Mouse (Mus musculus): ENCODE data around the gene Sertad3. TPM values are rescaled to one million over a fixed set of nuclear protein-coding genes. Genes with fewer than 3 reads are reported as not detected.
A peak's percentile ranks its signal among the peaks of the same experiment; 100 is the strongest.
"Not testable (repeated sequence)": the region's sequence is repeated elsewhere in the genome, so short reads cannot be mapped to it uniquely, and the experiment has no call there.

The Sertad3 gene
- polyA plus RNA-seq, 1 experiment from 2014 or later, result 21.9 TPM

- ATAC-seq (ENCODE audit: low FRiP score), result peak; percentile 97
- Histone ChIP-seq H3K36me3 (replicated peaks) (no peaks in the 10 kb centered on the region), H3K4me2 (peak within 1 kb of the TSS; percentile 65), H3K4me3 (replicated peaks) (peak within 1 kb of the TSS; percentile 77), H3K9ac (peak within 1 kb of the TSS; percentile 71), H3K9me3 (no peaks in the 10 kb centered on the region), H3K27me3 (peaks cover 18% of the 10 kb centered on the region), H3K27ac (peak within 1 kb of the TSS; percentile 93), H3K4me1 (peaks cover 25% of the 10 kb centered on the region)
- WGBS, result under 1% methylated on average over 65 of the region's 80 CpGs
Measured at GRCm38 (mm10) chr7:27486770-27487697, 13.5 kb downstream of the Sertad3 start, which contains the start of gene Sertad1. Gene Sertad1 (plus strand): TSS chr7:27486910.

DNA sequence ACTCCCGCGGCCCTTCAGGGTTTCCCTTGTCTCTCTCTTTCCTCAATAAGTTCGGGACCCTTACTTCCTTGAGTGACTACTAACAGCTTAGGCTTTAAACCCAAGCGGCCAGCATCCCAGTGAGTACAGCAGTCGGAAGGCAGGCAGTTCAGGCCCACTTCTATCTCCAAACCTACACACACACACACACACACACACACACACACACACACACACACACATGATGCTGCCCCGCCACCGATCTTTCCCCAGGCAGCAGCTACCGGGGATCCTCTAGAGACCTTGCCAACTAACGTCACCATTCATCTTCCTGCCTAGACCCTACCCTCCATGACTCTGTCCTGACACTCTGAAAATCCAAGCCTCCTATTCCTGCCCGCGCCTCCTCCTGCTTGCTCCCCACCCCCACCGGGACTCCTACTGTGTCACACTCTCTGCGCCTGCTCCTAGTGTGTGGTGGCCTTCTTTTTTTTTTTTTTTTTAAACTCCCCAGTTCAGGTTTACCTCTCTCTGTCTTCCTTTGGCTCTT lies 14.2 kb downstream of the Sertad3 start:
- Histone ChIP-seq H3K4me1 (peaks cover 25% of the 10 kb centered on the region), H3K4me3 (replicated peaks) (peak overlapping the region; percentile 77), H3K9ac (peak overlapping the region; percentile 71), H3K9me3 (no peaks in the 10 kb centered on the region), H3K27me3 (peaks cover 18% of the 10 kb centered on the region), H3K4me2 (peak overlapping the region; percentile 65), H3K36me3 (replicated peaks) (no peaks in the 10 kb centered on the region), H3K27ac (peak overlapping the region; percentile 93)
- ATAC-seq (ENCODE audit: low FRiP score), result no peak
- WGBS, result 2% methylated on average over 13 of the region's 13 CpGs

DNA sequence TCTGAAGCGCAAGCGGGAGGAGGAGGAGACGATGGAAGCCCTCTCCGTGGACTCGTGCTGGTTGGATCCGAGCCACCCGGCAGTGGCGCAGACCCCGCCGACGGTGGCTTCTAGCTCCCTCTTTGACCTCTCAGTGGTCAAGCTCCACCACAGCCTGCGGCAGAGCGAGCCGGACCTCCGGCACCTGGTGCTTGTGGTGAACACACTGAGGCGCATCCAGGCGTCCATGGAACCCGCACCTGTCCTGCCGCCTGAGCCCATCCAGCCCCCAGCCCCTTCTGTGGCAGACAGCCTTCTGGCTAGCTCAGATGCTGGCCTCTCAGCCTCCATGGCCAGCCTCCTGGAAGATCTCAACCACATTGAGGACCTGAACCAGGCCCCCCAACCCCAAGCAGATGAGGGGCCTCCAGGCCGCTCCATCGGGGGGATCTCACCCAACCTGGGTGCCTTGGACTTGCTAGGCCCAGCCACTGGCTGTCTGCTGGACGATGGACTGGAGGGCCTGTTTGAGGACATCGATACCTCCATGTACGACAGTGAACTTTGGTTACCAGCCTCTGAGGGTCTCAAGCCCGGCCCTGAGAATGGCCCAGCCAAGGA lies 15.8 kb downstream of the Sertad3 start:
- Histone ChIP-seq H3K4me2 (no peak overlapping the region), H3K9ac (no peak overlapping the region), H3K27me3 (peaks cover 18% of the 10 kb centered on the region), H3K9me3 (no peaks in the 10 kb centered on the region), H3K36me3 (replicated peaks) (no peaks in the 10 kb centered on the region), H3K4me3 (replicated peaks) (no peak overlapping the region), H3K4me1 (peaks cover 25% of the 10 kb centered on the region), H3K27ac (no peak overlapping the region)
- no peak for ATAC-seq (ENCODE audit: low FRiP score)
- 91% methylated on average over 25 of the region's 25 CpGs for WGBS

GRCm38 (mm10) chr7:27490227-27490542 lies 16.6 kb downstream of the Sertad3 start:
- peak overlapping the region; percentile 66 for H3K9ac ChIP-seq
- no peaks in the 10 kb centered on the region for H3K36me3 ChIP-seq (replicated peaks)
- 40% methylated on average over 4 of the region's 4 CpGs for WGBS
- no peaks in the 10 kb centered on the region for H3K9me3 ChIP-seq
- H3K4me1 ChIP-seq, result peaks cover 25% of the 10 kb centered on the region
- H3K27ac ChIP-seq, result peak overlapping the region; percentile 77
- H3K27me3 ChIP-seq, result peaks cover 16% of the 10 kb centered on the region
- peak overlapping the region; percentile 64 for H3K4me2 ChIP-seq
- no peak for ATAC-seq (ENCODE audit: low FRiP score)
- peak overlapping the region; percentile 43 for H3K4me3 ChIP-seq (replicated peaks)

GRCm38 (mm10) chr7:27490543-27491329 lies 17.2 kb downstream of the Sertad3 start:
- peak overlapping the region; percentile 77 for H3K27ac ChIP-seq
- 0 out of 2 replicates have a peak, but pooled peaks have one; percentile 17 for ATAC-seq (ENCODE audit: low FRiP score)
- under 1% methylated on average over 27 of the region's 33 CpGs for WGBS
- H3K36me3 ChIP-seq (replicated peaks), result no peaks in the 10 kb centered on the region
- peak overlapping the region; percentile 64 for H3K4me2 ChIP-seq
- H3K4me1 ChIP-seq, result peaks cover 25% of the 10 kb centered on the region
- H3K9me3 ChIP-seq, result no peaks in the 10 kb centered on the region
- H3K27me3 ChIP-seq, result peaks cover 12% of the 10 kb centered on the region
- H3K4me3 ChIP-seq (replicated peaks), result peak overlapping the region; percentile 43
- peak overlapping the region; percentile 66 for H3K9ac ChIP-seq

- H3K27me3 ChIP-seq, result peaks cover 12% of the 10 kb centered on the region
- peaks cover 22% of the 10 kb centered on the region for H3K4me1 ChIP-seq
- H3K4me3 ChIP-seq (replicated peaks), result no peak overlapping the region
- 83% methylated on average over 7 of the region's 7 CpGs for WGBS
- no peak overlapping the region for H3K4me2 ChIP-seq
- no peak for ATAC-seq (ENCODE audit: low FRiP score)
- no peaks in the 10 kb centered on the region for H3K36me3 ChIP-seq (replicated peaks)
- H3K9me3 ChIP-seq, result no peaks in the 10 kb centered on the region
- no peak overlapping the region for H3K9ac ChIP-seq
- H3K27ac ChIP-seq, result no peak overlapping the region
Measured at GRCm38 (mm10) chr7:27491856-27492255, 18.3 kb downstream of the Sertad3 start.

DNA sequence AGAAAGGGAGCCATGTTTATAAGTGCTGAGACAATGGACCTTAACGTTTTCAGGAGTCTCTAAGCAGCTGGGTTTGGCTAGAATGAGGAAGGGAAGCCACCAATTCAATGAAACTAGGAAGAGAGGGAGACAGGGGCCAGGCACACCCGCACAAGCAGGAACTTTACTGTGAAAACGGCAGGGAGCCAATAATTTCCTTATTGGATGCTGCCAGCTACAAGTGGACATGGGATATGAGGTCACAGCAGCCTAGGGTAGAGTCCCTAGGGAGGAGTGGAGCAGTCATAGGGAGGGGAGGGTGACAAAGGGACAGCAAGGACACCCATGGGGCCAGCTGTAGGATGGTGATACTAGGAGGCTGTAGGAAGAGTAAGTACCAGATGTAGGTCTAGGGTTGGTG lies 19.5 kb downstream of the Sertad3 start:
- no peak overlapping the region for H3K9ac ChIP-seq
- no peak for ATAC-seq (ENCODE audit: low FRiP score)
- no peak overlapping the region for H3K4me3 ChIP-seq (replicated peaks)
- H3K4me1 ChIP-seq, result peaks cover 16% of the 10 kb centered on the region
- no peaks in the 10 kb centered on the region for H3K9me3 ChIP-seq
- whole genome bisulfite sequencing, result 82% methylated on average over 3 of the region's 3 CpGs
- H3K36me3 ChIP-seq (replicated peaks), result no peaks in the 10 kb centered on the region
- no peak overlapping the region for H3K27ac ChIP-seq
- no peak overlapping the region for H3K4me2 ChIP-seq
- peaks cover 12% of the 10 kb centered on the region for H3K27me3 ChIP-seq

DNA sequence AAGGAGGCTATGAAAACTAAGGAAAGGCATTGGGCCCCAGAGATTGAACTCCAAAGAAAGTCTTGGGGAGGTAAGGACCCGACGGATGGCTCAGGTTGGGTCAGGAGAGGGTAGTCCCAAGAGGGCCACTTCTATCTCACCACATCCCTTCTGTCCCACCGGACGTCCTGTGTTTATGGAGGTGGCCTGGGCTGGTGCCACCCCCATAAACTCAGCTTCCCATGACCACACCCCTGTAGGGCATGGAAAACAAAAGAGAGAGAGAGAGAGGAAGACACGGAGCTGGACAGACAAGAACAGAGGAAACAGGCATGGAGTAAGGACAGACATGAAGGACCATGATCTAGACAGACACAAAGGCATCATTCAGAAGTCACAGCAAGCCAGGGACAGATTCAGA lies 19.9 kb downstream of the Sertad3 start:
- H3K27me3 ChIP-seq, result peaks cover 12% of the 10 kb centered on the region
- ATAC-seq (ENCODE audit: low FRiP score), result no peak
- no peak overlapping the region for H3K4me2 ChIP-seq
- 86% methylated on average over 5 of the region's 5 CpGs for WGBS
- H3K9ac ChIP-seq, result no peak overlapping the region
- H3K36me3 ChIP-seq (replicated peaks), result no peaks in the 10 kb centered on the region
- H3K9me3 ChIP-seq, result no peaks in the 10 kb centered on the region
- peaks cover 11% of the 10 kb centered on the region for H3K4me1 ChIP-seq
- H3K4me3 ChIP-seq (replicated peaks), result no peak overlapping the region
- H3K27ac ChIP-seq, result no peak overlapping the region

GRCm38 (mm10) chr7:27494659-27495367 lies 21.2 kb downstream of the Sertad3 start:
- H3K9me3 ChIP-seq; H3K4me2 ChIP-seq; H3K9ac ChIP-seq; H3K27me3 ChIP-seq; ATAC-seq (ENCODE audit: low FRiP score); H3K4me3 ChIP-seq (replicated peaks); H3K27ac ChIP-seq; H3K36me3 ChIP-seq (replicated peaks): not testable (repeated sequence)
- 88% methylated on average over 9 of the region's 9 CpGs for WGBS
- H3K4me1 ChIP-seq, result peaks cover 11% of the 10 kb centered on the region

DNA sequence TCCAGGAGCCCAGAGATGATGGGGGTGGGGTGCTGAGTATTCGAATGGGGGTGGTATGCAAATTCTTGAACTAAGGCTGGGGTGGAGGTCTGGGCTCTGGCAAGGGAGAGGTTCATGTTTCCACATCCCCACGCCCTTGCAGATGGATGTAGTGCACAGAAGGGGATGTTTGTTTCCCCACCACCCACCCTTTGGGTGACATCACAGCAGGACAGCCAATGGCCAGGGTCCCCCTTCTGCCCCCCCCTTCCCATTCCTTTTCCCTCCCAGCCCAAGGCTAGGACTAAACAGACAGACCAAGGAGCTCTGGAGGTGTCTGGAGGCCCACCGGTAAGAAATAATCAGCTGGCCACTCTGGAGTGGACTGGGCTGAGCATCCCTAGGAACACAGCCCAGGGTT lies 25.5 kb downstream of the Sertad3 start, which contains the start of gene Prx:
TSS of gene Prx (plus strand) at position 289 of the 400 bp plus-strand sequence.
- Histone ChIP-seq H3K36me3 (replicated peaks) (no peaks in the 10 kb centered on the region), H3K9ac (no peak within 1 kb of the TSS), H3K9me3 (no peaks in the 10 kb centered on the region), H3K27me3 (no peaks in the 10 kb centered on the region), H3K4me3 (replicated peaks) (no peak within 1 kb of the TSS), H3K4me2 (no peak within 1 kb of the TSS), H3K27ac (no peak within 1 kb of the TSS), H3K4me1 (no peaks in the 10 kb centered on the region)
- 57% methylated on average over 3 of the region's 3 CpGs for WGBS
- no peak for ATAC-seq (ENCODE audit: low FRiP score)

GRCm38 (mm10) chr7:27501620-27502019 lies 28.1 kb downstream of the Sertad3 start:
- Histone ChIP-seq H3K9me3 (no peaks in the 10 kb centered on the region), H3K27ac (no peak overlapping the region), H3K9ac (no peak overlapping the region), H3K4me1 (no peaks in the 10 kb centered on the region), H3K4me3 (replicated peaks) (no peak overlapping the region), H3K4me2 (no peak overlapping the region), H3K27me3 (no peaks in the 10 kb centered on the region), H3K36me3 (replicated peaks) (no peaks in the 10 kb centered on the region)
- 80% methylated on average over 4 of the region's 4 CpGs for WGBS
- ATAC-seq (ENCODE audit: low FRiP score), result no peak
